Mouse (Mus musculus): ENCODE measurements around the gene Pbx2.
A peak's percentile ranks its signal among the peaks of the same experiment; 100 is the strongest.

Gene Pbx2

DNA sequence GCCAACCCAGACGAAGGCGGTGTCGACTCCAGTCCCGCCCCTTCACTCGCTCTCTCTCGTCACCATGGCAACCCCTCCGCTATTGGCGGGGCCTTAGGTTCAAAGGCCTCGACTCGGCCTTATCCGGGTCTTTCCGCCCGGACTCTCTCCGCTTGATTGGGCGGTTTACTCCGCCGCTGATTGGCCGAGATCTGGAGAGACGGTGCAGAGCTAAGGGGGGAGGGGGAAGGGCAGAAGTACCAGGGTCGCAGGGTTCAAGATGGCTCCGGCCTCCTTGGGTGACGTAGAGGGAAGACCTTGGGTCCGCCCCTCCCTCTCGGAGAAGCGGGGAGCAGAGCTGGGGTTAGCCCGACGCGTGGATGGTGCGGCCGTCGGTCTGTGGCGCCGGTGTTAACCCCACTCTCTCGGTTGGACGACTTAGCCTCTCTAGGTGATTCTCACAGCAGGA, 13.0 kb downstream of the Pbx2 start, which contains the start of gene Agpat1:
TSS of gene Agpat1 (plus strand) at position 202 of the 448 bp plus-strand sequence.
- no peak for DNase-seq (ENCODE audit: low read depth)

DNA sequence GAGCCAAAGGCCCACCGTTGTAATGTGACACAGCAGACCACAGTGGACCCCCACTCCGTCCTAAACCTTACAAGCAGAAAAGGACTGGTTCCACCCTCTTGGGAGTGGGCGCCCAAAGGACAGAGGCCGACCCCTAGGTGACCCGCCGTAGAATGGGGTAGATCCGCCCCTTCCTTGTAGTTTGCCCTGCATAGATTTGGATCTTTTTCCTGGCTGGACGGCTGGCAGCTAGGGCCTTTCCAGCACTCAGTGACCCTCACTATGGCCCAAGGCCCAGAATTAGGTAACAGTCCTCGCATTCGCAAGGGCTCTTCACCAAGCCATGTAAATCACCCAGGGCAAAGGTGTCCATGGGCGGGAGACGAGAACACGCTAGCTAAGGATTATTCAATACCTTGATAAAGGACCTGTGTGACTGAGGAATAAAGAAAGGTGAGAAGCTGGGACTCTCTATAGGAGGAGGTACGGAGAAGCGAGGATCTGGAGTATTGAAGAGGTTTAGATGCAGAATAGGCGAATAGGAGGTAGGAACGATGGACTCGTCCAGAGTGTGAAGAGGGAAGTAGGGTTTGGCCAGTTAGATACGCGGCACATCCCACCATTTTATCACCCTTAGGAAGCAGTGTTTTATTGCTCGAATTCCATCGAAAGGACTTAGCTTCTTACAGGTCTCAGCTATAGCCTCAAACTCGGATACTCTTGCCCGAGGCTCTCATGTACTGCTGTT, 13.6 kb downstream of the Pbx2 start:
- DNase-seq (ENCODE audit: low read depth): no peak

DNA sequence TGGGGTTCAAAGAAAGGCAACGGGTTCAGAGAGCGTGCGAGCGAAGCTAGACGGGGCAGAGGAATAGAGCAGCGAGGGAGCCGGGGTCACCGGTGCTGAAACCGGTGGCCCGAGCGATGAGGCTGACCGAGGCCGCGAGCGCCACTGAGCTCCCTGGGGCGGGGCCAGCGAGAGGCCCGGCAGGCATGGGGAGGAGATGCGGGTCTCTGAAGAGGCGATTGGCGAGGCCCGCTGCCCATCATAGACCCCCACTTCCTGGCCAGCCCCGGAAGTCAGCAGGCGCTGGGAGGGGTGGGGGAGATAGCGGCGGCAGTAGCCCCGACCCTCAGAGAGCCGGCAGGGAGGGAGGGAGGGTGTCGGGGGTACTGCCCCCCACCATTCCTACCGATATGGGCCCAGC, 14.5 kb downstream of the Pbx2 start:
- peak; percentile 78 for DNase-seq (ENCODE audit: low read depth)

DNA sequence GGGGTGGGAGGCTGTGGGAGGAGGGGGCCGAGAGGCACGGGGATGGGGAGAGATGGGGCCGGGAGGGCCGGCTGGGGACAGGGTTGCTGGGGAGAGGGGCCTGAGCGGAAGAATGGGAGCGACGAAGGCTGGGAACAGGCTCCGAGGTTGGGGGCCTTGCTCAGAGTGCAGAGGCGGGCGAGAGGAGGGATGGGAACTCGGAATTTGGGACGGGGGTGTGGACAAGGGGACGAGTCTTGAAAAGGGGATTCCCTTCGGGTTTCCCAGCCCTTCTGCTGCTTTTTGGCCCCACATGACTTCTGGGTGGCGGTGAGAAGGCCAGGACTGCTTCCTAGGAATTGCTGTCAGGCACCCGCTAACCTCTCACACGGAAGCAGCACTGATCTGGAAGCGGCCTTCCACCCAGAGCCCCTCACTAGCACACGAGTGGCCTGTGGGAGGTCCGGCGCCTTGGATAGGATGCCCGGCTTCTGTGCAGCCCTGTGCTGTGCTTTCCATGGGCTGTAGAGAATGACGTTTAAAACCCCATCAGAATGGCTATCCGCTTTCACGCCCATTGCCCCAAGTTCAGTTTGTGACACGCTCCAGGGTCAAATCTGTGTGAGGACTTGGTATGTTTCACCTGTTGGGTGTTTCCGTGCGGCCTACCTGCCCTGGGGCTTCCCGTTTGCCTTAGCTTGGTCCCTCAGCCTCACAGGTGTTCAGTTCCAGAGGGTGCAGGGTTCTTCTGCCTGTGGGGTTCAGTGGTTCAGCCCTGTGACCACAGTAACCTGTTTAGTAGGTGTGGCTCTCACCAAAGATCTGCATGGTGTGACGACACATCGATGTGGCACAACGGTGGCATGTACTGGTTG, 15.3 kb downstream of the Pbx2 start:
- no peak for DNase-seq (ENCODE audit: low read depth)

DNA sequence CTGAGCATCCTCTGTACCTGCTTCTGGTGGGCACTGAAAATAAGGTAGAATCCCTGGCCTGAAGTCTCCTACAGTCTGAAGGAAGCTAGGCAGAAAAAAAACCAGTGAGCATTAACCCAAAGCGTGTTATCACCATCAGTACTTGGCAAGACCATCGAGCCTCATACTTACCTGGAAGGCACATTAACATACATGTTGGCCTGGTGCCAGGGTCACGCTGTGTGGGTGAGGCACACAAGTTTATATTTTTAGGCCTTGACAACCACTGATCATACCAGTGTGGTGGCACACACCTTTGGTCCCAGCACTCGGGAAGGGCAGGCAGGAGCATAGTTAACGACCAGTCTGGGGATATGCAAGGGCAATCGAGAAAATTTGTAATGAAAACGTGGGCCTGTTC, 16.9 kb downstream of the Pbx2 start:
- DNase-seq (ENCODE audit: low read depth): no peak

DNA sequence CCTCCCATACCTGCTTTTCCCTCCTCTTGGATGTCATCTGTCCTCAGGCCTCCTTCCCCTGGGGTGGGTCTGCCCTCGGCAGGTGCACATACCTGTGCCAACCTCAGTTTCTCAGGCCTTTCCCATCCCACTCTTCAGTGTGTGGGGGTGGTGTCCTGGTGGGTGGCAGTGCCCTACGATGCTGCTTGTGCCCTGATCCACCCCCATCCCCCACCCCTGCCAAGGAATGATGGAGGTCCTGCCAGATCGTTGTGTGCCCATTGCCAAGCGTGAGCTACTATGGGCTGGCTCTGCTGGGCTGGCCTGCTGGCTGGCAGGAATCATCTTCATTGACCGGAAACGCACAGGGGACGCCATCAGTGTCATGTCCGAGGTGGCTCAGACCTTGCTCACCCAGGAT, 20.0 kb downstream of the Pbx2 start:
- DNase-seq (ENCODE audit: low read depth): no peak

DNA sequence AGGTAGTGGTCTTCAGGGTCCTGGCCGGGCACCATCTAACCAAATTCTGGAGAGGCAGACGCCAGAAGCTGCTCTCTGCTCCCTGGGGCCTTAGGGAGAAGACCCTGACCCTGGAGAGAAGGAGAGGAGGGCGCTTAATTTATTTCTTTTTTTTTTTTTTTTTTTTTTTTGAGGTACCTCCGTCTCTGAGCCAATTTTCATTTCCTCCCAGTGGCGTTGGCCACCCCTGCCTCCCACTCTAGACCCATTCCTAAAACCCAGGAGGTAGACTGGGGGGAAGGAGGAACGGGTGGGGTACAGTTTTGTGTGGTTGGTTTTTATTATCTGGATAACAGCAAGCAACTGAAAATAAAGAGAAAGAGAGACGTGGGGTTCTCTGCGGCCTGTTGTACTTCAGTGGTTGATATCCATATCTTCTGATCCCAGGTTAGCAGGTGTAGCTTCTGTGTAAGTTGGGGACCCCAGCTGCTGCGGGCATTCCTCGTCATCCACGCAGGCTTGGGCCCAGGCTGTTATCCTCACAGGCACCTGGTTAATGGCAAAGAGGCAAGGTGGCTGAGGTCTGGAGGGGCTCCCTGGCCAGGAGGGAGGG, 22.1 kb downstream of the Pbx2 start:
- DNase-seq (ENCODE audit: low read depth): no peak

DNA sequence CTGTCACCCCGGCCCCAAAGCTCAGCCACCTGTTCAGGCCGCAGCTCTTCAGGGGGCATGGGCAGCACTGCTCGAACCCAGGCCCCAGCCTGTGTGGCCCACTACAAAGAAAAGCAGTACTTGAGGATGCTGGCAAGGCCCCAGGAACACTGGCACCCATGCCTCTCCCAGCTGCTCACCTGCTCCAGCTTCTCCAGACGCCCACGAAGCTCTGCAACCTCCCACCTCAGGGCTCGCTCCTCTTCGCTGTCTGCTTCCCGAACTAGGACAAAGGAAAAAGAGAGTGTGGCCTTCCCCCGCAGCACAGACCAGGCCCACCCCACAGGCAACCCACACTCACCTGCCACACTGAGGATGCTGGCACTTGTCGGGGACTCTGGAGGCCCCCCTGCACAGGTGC, 22.8 kb downstream of the Pbx2 start:
- no peak for DNase-seq (ENCODE audit: low read depth)

DNA sequence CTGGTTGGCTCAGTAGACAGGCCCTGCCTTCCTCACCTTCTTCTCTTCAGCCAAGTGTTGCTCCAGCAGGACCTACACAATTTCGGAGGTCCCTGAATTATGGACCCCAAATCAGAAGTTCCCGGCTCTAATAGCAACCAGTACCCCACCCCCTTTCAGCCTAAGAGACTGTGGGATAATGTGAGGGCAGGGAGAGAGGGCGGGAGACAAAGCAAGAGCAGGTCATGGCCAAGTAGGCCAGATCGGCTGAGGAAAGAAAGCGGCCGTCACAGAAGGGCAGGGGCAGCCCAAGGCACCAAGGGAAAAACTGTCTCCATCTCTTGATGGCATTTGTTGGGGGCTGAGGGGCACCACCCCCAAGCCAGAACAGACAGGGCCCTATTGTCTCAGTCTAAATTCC, 24.8 kb downstream of the Pbx2 start, which contains the start of gene Egfl8:
TSS of gene Egfl8 (minus strand) at position 101 of the 400 bp plus-strand sequence.
- no peak for DNase-seq (ENCODE audit: low read depth)

DNA sequence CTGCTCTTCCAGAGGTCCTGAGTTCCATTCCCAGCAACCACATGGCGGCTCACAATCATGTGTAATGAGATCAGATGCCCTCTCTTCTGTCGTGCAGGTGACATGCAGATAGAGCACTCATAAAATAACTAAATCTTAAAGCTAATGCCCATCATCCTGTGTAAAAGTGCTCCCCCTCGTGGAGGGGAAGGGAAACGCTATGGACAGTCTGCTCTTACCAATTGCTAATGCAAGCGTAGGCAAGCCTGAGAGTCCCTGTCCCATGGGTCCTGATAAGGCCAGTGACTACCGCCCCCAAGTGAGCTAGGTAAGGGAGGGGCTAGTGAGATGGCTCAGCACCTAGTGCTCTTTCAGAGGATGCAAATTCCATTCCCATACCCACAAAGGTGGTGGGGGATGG, 27.9 kb downstream of the Pbx2 start:
- no peak for DNase-seq (ENCODE audit: low read depth)

DNA sequence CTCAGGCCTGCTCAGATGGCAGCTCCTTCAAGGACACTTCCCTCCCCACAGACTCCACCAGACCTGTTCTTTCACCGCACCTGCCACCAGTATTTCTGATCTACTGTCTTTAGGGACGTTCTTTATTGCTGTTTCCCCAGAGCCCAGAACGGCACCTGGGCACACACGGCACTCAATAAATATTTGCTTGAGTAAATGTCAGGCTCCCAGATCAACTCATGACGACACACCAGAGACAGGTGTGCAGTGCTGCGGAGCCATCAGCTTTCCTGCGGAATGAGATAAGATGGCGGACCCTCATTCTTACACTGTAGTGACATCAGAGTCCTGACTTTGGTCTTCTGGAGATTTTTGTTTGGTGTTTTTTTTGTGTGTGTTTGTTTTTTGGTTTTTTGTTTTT, 29.9 kb downstream of the Pbx2 start:
- DNase-seq (ENCODE audit: low read depth): no peak

DNA sequence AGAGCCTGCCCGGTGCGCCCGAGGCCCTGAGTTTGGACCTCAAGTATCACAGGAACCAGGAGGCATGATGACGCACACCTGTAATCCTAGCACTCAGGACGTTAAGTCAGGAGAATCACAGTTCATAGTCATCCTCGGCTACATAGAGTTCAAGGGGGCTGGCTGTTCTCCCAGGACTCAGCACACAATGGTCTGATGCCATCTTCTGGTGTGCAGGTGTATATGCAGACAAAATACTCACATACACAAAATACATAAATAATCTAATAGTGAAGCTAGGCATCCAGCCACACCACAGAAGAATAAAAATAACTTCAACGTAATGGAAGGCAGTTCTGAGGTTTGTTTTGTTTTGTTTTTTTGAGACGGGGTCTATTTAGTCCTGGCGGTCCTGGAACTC, 32.1 kb downstream of the Pbx2 start:
- no peak for DNase-seq (ENCODE audit: low read depth)

DNA sequence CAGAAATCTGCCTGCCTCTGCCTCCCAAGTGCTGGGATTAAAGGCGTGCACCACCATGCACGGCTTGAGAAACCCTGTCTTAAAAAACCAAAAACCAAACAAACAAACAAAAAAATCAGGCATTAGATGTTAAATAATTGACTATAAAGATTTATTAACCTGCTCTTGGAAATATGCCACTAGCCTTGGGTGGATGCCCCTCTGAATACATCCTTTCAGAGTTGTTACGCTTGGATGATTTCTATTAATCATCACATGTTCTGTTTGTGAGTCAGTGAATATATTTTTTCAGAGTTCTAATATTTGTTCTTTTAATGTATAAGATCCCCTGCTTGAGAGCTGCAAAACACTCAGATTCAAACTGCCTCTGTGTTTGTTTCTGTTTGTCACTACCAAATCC, 33.9 kb downstream of the Pbx2 start:
- no peak for DNase-seq (ENCODE audit: low read depth)

DNA sequence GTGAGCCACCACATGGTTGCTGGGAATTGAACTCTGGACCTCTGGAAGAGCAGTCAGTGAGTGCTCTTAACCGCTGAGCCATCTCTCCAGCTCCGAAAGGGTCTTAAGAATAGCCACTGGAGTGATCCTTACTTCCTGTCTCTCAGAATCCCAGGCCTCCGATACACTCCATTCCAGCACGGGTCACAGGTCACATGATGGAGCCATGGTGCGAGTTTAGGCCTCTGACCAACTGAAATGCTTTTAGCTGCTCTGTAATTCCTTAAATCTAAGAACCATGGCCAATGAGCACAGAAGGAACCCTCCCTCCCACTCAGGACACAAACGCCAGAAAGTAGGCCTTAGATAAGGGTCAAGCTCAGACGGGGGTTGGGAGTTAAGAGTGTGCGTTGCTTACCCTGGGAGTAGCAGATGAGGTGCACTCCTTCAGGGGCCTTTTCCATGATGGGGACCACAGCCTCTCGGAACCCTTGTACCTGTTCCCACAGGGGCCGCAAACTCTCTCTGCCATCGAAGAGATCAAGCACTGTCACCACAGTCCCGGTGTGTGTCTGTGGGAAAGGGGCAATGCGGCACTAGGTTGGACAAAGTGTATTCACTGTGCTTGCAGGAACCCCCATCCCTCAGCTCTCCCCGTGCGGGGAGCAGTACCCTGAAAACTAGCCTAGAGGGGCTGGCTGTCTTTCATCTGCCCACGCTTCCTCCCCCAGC, 35.2 kb downstream of the Pbx2 start:
- DNase-seq (ENCODE audit: low read depth): no peak

DNA sequence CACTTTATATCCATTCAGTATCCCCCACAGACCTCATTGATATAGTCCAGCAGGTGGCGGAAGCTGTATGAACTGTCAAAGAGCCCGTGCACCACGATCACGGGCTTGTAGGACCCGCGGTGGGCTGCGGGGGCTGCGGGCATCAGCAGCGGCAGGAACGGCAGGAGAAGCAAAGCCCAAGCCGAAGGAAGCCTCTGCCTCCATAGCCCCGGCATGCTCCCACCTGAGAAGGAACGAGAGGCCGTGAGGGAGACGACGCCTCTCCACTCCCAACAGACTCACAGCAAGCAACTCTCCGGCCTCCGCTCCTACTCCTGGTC, 35.7 kb downstream of the Pbx2 start:
- no peak for DNase-seq (ENCODE audit: low read depth)

DNA sequence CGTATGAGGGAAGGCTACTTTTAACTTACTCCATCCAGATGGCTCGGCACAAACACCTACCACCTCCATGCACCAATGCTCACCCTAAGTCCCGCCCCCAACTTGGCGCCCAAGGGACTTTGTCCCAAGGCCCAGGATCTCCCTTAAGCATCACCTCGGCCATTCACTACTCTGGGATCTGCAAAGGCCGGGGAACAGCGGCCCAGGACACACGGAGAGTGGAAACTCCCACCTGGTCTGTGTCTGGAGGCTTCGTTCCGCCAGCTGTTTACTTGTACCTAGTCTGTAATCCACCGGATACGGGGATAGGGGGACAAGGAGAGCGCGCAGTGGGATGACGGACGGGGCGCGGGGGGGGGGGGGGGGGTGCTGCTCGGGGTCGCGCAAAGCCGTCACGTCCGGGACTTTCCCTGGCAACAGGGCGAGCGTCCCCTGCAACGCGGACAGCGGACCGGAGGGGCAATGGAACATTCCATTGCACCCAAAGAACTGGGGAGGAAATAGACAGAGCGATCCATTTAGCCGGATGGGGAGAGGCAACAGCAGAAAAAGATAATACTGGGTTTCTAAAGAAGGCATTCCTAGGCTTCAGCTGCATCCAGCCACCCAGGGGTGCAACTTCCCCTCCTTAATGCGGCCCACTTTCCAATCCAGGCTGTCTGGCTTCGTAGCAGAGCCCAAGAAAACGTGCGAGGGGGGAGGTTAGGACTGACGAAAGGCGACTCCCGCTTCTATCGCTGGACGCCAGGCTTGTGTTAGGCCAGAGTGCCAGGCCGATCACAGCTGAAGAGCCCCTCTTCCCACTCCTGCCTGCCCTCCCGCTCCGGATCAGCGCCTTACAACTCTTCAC, 36.3 kb downstream of the Pbx2 start:
- DNase-seq (ENCODE audit: low read depth): peak; percentile 69

DNA sequence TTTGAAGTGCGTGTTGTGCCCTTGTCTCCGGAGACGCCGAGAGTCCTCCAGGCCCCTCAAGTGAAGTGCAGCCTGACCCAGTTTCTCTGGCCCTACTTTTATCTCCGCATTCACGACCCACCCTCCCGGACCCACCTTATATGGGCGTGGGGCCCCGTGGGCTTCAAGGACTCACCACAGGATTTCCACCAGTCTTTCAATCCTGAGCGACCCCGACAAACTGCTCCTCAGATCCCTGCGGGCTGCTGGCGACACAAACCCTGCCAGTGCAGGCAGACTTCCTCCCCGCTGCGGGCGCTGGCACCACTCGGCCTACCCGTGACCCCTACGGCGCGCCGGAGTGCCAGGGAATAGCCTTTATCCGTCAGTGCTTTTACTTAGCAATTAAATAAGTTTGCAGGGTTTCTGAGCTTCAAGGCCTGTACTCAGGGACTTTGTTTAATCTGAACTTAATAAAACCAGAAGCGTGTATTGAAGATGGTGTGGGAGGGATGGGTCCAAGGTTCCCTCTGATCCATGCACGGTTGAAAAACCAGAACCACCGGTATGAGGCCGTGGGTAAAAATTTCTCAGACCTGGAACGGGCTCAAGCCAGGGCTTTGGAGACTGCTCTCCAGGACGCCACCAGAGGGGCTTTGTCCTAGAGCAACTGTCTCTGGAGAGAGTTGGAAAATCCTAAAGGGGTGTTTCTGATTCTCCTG, 37.0 kb downstream of the Pbx2 start, which contains the start of gene Ppt2:
TSS of gene Ppt2 (minus strand) at position 568 of the 701 bp plus-strand sequence.
- DNase-seq (ENCODE audit: low read depth): no peak

DNA sequence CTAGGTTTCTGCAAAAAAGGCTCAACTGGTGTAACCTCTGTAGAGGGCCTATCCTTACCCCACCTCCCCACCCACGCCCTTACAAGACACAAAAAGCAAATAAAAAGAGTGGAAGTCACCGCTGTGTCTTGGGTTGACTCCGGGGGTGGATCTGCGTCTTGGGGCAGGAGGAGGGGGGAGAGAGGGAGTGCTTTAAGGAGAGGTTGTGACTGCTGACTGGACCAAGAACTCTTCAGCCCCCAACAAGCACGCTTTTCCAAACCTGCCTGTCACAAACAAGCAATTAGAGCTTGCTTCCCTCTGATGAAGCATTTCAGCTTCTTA, 37.5 kb downstream of the Pbx2 start:
- DNase-seq (ENCODE audit: low read depth): no peak

DNA sequence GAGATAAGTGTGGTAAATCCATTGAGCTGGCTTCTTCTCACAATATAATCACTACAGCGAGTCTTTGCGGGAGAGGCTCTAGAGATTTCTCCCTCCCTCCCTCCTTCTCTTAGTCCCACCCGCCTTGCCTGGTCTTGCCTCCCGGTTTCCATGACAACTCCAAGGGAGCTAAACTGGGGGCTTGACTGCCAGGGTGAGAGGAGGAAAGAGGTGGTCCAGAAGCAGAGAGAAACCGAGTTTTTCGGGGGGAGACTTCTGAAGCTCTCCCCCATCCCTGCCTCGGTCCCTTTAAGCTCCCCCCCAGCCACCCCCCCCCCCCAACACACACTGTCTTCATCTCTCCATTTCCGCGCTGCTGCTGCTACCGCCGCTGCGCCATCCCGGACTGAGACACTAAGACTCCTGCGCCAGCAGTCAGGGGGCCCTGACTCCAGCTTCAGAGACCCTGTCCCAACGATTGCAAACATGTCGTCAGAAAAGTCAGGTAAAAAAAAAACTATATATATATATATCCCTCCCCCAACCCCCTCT, 38.2 kb downstream of the Pbx2 start, which contains the start of gene Prrt1:
TSS of gene Prrt1 (plus strand) at position 313 of the 531 bp plus-strand sequence.
- no peak for DNase-seq (ENCODE audit: low read depth)

DNA sequence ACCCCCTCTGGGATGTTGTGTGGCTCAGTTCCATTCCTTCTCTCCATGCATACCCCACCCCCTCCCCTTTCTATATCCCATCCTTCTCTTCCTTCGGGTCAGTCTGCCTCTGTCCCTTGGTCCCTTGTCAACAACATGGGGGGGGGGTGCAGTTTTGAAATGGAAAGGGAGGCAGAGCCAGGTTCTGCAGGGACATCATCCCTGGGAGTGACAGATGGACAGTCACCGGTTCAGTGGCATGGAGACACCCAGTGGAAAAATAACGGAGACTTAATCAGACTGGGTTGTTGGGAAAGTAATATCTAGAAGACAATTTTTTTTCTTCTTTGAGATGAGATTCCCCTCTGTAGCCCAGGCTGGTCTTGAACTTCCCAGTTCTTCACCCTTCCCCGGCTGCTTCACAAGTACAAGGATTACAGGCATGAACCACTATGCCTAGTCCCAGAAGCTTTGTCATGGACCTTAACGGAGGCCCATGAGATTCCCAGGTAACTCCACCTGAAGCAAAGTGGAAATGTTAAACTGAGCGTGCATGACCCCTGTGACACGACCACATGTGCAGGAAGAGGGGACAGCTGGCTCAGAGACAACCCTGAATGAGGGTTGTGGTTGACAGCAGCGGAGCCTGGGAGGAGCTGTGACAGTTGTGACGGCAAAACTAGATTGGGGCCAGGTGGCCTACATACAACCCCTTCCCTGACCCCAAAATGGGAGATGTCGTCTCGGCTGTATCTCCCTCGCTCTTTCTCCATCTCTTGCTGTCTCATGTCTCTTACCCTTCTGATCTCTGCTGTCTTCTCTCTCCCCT, 38.9 kb downstream of the Pbx2 start:
- DNase-seq (ENCODE audit: low read depth): no peak
